Mouse (Mus musculus) stomach, embryonic 16.5 days (tissue): ENCODE results near the gene Hmbs. TPM values are rescaled to one million over a fixed set of nuclear protein-coding genes. Genes with fewer than 3 reads are reported as not detected.
A peak's percentile ranks its signal among the peaks of the same experiment; 100 is the strongest.

Experiments
- ATAC-seq: fragments of 200-750 bp; cut with Nextera tagmentation; 2 replicates; pipeline ENCODE4 v1.8.0; 2017; ENCODE audit warnings: moderate number of reproducible peaks, moderate TSS enrichment; ENCODE audit not compliant: insufficient read depth, low FRiP score
- H3K27ac ChIP-seq: fragments of 300-500 bp; sonication (generic); 2 replicates; pipeline ENCODE4 v1.5.1; 2014; ENCODE audit warnings: low read length
- H3K27me3 ChIP-seq: fragments of 300-500 bp; sonication (generic); 2 replicates; pipeline ENCODE4 v1.6.1; 2014; ENCODE audit warnings: low read length, control low read depth, mixed read lengths; ENCODE audit not compliant: control insufficient read depth, insufficient read depth
- H3K36me3 ChIP-seq: fragments of 300-500 bp; sonication (generic); 2 replicates; pipeline ENCODE4 v1.6.1; 2014; ENCODE audit warnings: low read length; ENCODE audit not compliant: control insufficient read depth, insufficient read depth
- H3K4me1 ChIP-seq: fragments of 300-500 bp; sonication (generic); 2 replicates; pipeline ENCODE4 v1.6.1; 2014; ENCODE audit warnings: low read length, control low read depth, mixed read lengths; ENCODE audit not compliant: control insufficient read depth, insufficient read depth
- H3K4me2 ChIP-seq: fragments of 300-500 bp; sonication (generic); 2 replicates; pipeline ENCODE4 v1.6.1; 2014; ENCODE audit warnings: low read depth, low read length, mixed read lengths
- H3K4me3 ChIP-seq: fragments of 300-500 bp; sonication (generic); replicated peaks from 2 replicates; pipeline ENCODE4 v1.5.1; 2014; ENCODE audit warnings: mild to moderate bottlenecking, low read length
- H3K9ac ChIP-seq: fragments of 300-500 bp; sonication (generic); 2 replicates; pipeline ENCODE4 v1.6.1; 2014; ENCODE audit warnings: low read length
- H3K9me3 ChIP-seq: fragments of 300-500 bp; sonication (generic); replicated peaks from 2 replicates; pipeline ENCODE4 v1.6.1; 2016; ENCODE audit warnings: low read length, control low read depth; ENCODE audit not compliant: control insufficient read depth
- WGBS: fragments of 180-500 bp; shearing (Covaris S2); extraction: QIAGEN DNeasy Blood & Tissue Kit; methylation state at CpG from one replicate; pipeline ENCODE4 v1.1.7; 2014; 5-methylcytosine and 5-hydroxymethylcytosine counted together
- microRNA-seq: library from miRNA; unstranded; fragments of <30 nt; microRNA quantifications from one replicate; pipeline ENCODE4, GENCODE M21; 2016
- polyA plus RNA-seq: library from polyadenylated mRNA; unstranded; fragments of >200 nt; fragmentation: Nextera tagmentation; extraction: Ambion mirVana; gene quantifications from 2 replicates; pipeline ENCODE4 v1.2.1, GENCODE M21; 2015

The Hmbs gene
- polyA plus RNA-seq, 1 experiment from 2014 or later, result 162 TPM

GRCm38 (mm10) chr9:44288076-44288958 lies 55.7 kb downstream of the Hmbs start, which contains the start of gene Abcg4:
Gene Abcg4, minus strand, starts transcription at chr9:44288615.
- Histone ChIP-seq H3K36me3 (peaks cover 4% of the 10 kb centered on the region; the same call in 1 of the 2 replicates), H3K27me3 (0 out of 2 replicates have a peak, but pooled peaks cover 5% of the 10 kb centered on the region), H3K4me3 (peak within 1 kb of the TSS; percentile 67), H3K4me2 (peak within 1 kb of the TSS; percentile 93), H3K27ac (no peak within 1 kb of the TSS; the same call in 1 of the 2 replicates), H3K4me1 (peaks cover 23% of the 10 kb centered on the region), H3K9ac (peak within 1 kb of the TSS; percentile 81), H3K9me3 (peaks cover 9% of the 10 kb centered on the region; the same call in 1 of the 2 replicates)
- WGBS, result 1% methylated on average over 38 of the region's 38 CpGs
- ATAC-seq, result peak; percentile 44; the same call in 1 of the 2 replicates

GRCm38 (mm10) chr9:44287401-44288075 lies 56.5 kb downstream of the Hmbs start:
- Histone ChIP-seq H3K4me3 (peak overlapping the region; percentile 67), H3K9me3 (peaks cover 9% of the 10 kb centered on the region; the same call in 1 of the 2 replicates), H3K27ac (no peak overlapping the region; the same call in 1 of the 2 replicates), H3K36me3 (no peaks in the 10 kb centered on the region; the same call in 1 of the 2 replicates), H3K27me3 (0 out of 2 replicates have a peak, but pooled peaks cover 5% of the 10 kb centered on the region), H3K4me2 (peak overlapping the region; percentile 93), H3K4me1 (peaks cover 23% of the 10 kb centered on the region), H3K9ac (peak overlapping the region; percentile 81)
- under 1% methylated on average over 47 of the region's 47 CpGs for WGBS
- peak; percentile 59 for ATAC-seq

GRCm38 (mm10) chr9:44287003-44287400 lies 57.0 kb downstream of the Hmbs start:
- Histone ChIP-seq H3K4me2 (peak overlapping the region; percentile 93), H3K4me1 (peaks cover 23% of the 10 kb centered on the region), H3K9me3 (peaks cover 9% of the 10 kb centered on the region; the same call in 1 of the 2 replicates), H3K36me3 (no peaks in the 10 kb centered on the region; the same call in 1 of the 2 replicates), H3K4me3 (peak overlapping the region; percentile 67), H3K27ac (no peak overlapping the region), H3K9ac (peak overlapping the region; percentile 81), H3K27me3 (0 out of 2 replicates have a peak, but pooled peaks cover 5% of the 10 kb centered on the region)
- ATAC-seq, result no peak; the same call in 1 of the 2 replicates
- WGBS, result 14% methylated on average over 11 of the region's 11 CpGs

Small RNAs within 50 kb of the gene (microRNA-seq; reads per million reads assigned to microRNA genes)
- not detected for gene Gm44335

Other genes starting within 250 kb of the Hmbs start
- 0.08 and 0.20 TPM in 2 replicates for gene Mfrp, start 242.5 kb downstream of the Hmbs start, polyA plus RNA-seq
- gene C1qtnf5, start 237.0 kb downstream of the Hmbs start, polyA plus RNA-seq, result 2.4 and 2.5 TPM in 2 replicates
- 0.19 and 0.21 TPM in 2 replicates for gene Gm49380, start 230.7 kb downstream of the Hmbs start, polyA plus RNA-seq
- gene Rnf26, start 230.7 kb downstream of the Hmbs start, polyA plus RNA-seq, result 42.3 and 50.6 TPM in 2 replicates
- 53.6 and 56.9 TPM in 2 replicates for gene Mcam, start 209.8 kb downstream of the Hmbs start, polyA plus RNA-seq
- gene Cbl, start 110.2 kb downstream of the Hmbs start, polyA plus RNA-seq, result 12.5 and 14.0 TPM in 2 replicates
- 0.19 and 0.55 TPM in 2 replicates for gene Ccdc153, start 103.6 kb downstream of the Hmbs start, polyA plus RNA-seq
- 1.3 and 2.4 TPM in 2 replicates for gene Pdzd3, start 92.8 kb downstream of the Hmbs start, polyA plus RNA-seq
- gene Nlrx1, start 75.6 kb downstream of the Hmbs start, polyA plus RNA-seq, result 11.4 and 13.7 TPM in 2 replicates
- 5.2 and 5.3 TPM in 2 replicates for gene Abcg4, start 55.6 kb downstream of the Hmbs start, polyA plus RNA-seq
- 21.2 and 23.6 TPM in 2 replicates for gene Hinfp, start 38.6 kb downstream of the Hmbs start, polyA plus RNA-seq
- 6.7 and 8.0 TPM in 2 replicates for gene C2cd2l, start 23.9 kb downstream of the Hmbs start, polyA plus RNA-seq
- 32.0 and 40.6 TPM in 2 replicates for gene Dpagt1, start 18.2 kb downstream of the Hmbs start, polyA plus RNA-seq
- 203 and 218 TPM in 2 replicates for gene H2afx, start 9.5 kb downstream of the Hmbs start, polyA plus RNA-seq
- 30.0 and 31.6 TPM in 2 replicates for gene Vps11, start 17.4 kb upstream of the Hmbs start, polyA plus RNA-seq
- gene Hyou1, start 35.3 kb upstream of the Hmbs start, polyA plus RNA-seq, result 33.8 and 41.3 TPM in 2 replicates
- 34.4 and 35.6 TPM in 2 replicates for gene Slc37a4, start 52.6 kb upstream of the Hmbs start, polyA plus RNA-seq
- gene Rps25, start 62.9 kb upstream of the Hmbs start, polyA plus RNA-seq, result 1,506 and 1,598 TPM in 2 replicates
- 112 and 116 TPM in 2 replicates for gene Trappc4, start 63.4 kb upstream of the Hmbs start, polyA plus RNA-seq
- 22.4 and 27.6 TPM in 2 replicates for gene Ccdc84, start 74.3 kb upstream of the Hmbs start, polyA plus RNA-seq
- gene Foxr1, start 96.9 kb upstream of the Hmbs start, polyA plus RNA-seq, result not detected in 2 replicates
- 31.1 and 39.0 TPM in 2 replicates for gene Upk2, start 110.7 kb upstream of the Hmbs start, polyA plus RNA-seq
- gene Bcl9l, start 138.6 kb upstream of the Hmbs start, polyA plus RNA-seq, result 9.0 and 10.6 TPM in 2 replicates
- gene Cxcr5, start 217.6 kb upstream of the Hmbs start, polyA plus RNA-seq, result 0.34 and 0.49 TPM in 2 replicates